Mouse (Mus musculus): Measurements from ENCODE around the gene Mcrs1.

DNA sequence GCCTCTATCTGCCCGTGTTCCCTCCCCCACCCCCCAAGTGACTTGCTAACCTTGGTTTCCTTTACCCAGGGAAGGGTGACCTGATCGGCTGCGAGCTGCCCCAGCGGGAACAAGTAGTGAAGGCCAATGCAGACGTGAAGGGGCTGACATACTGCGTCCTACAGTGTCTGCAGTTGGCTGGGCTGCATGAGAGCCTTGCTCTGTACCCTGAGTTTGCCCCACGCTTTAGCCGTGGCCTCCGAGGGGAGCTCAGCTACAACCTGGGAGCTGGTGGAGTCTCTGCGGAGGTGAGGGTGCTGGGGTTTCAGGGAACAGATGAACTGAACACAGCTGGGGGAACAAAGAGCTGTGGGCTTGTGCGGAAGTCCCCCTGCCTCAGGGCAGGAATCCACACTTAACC lies 13.8 kb downstream of the Mcrs1 start:
- TF ChIP-seq POLR2A (IDR thresholded peaks at IDR 0.05; ENCODE audit: insufficient read length, low read depth), result no peak
- TF ChIP-seq CEBPB (IDR thresholded peaks at IDR 0.05; ENCODE audit: insufficient read depth, poor library complexity, severe bottlenecking), result no peak
- TF ChIP-seq E2F4 (IDR thresholded peaks at IDR 0.05; ENCODE audit: insufficient read depth), result no peak
- no peak for TF ChIP-seq MYOD1 (IDR thresholded peaks at IDR 0.05; ENCODE audit: control insufficient read depth in 1 of 3, insufficient read length in 2 of 3, low read depth in 2 of 3)
- no peak for TF ChIP-seq POLR2AphosphoS2 (IDR thresholded peaks at IDR 0.05; ENCODE audit: insufficient read length, low read depth)
- TF ChIP-seq USF1 (IDR thresholded peaks at IDR 0.05; ENCODE audit: low read depth), result no peak
- no peak for TF ChIP-seq TCF12 (IDR thresholded peaks at IDR 0.05; ENCODE audit: insufficient read depth, poor library complexity, severe bottlenecking)
